Mouse (Mus musculus): Measurements from ENCODE around the gene Phf23. TPM values are rescaled to one million over a fixed set of nuclear protein-coding genes. Genes with fewer than 3 reads are reported as not detected.
"Not testable (repeated sequence)": the region's sequence is repeated elsewhere in the genome, so short reads cannot be mapped to it uniquely, and the experiment has no call there.

The Phf23 gene
- polyA plus RNA-seq, 1 experiment from 2014 or later: 53.4 TPM

- peaks cover 11% of the 10 kb centered on the region for H3K36me3 ChIP-seq (ENCODE audit: control insufficient read depth, insufficient read depth, low read length)
- H3K27me3 ChIP-seq (ENCODE audit: control insufficient read depth, insufficient read depth, low read length); ATAC-seq (ENCODE audit: low FRiP score); H3K4me2 ChIP-seq; H3K27ac ChIP-seq (ENCODE audit: low read depth, low read length); H3K4me3 ChIP-seq (ENCODE audit: low read depth, low read length); H3K9ac ChIP-seq (ENCODE audit: low read length); H3K9me3 ChIP-seq (ENCODE audit: control insufficient read depth, low read length); DNase-seq (ENCODE audit: low spot score, missing footprints): not testable (repeated sequence)
- peaks cover 42% of the 10 kb centered on the region for H3K4me1 ChIP-seq (ENCODE audit: control insufficient read depth, insufficient read depth, low read length)
- WGBS: 87% methylated on average over 2 of the region's 2 CpGs
Measured at GRCm38 (mm10) chr11:70016177-70016576, 20.6 kb downstream of the Phf23 start.

- H3K4me2 ChIP-seq: peak within 1 kb of the TSS; percentile 87
- no peak for ATAC-seq (ENCODE audit: low FRiP score)
- H3K4me3 ChIP-seq (ENCODE audit: low read depth, low read length): peak within 1 kb of the TSS; percentile 68
- no peak within 1 kb of the TSS; the same call in 1 of the 2 replicates for H3K27ac ChIP-seq (ENCODE audit: low read depth, low read length)
- H3K9ac ChIP-seq (ENCODE audit: low read length): peak within 1 kb of the TSS; percentile 88
- peaks cover 42% of the 10 kb centered on the region for H3K4me1 ChIP-seq (ENCODE audit: control insufficient read depth, insufficient read depth, low read length)
- peak; percentile 84 for DNase-seq (ENCODE audit: low spot score, missing footprints)
- 54% methylated on average over 3 of the region's 3 CpGs for WGBS
- no peaks in the 10 kb centered on the region for H3K9me3 ChIP-seq (ENCODE audit: control insufficient read depth, low read length)
- no peaks in the 10 kb centered on the region for H3K27me3 ChIP-seq (ENCODE audit: control insufficient read depth, insufficient read depth, low read length)
- H3K36me3 ChIP-seq (ENCODE audit: control insufficient read depth, insufficient read depth, low read length): peaks cover 6% of the 10 kb centered on the region
Measured at GRCm38 (mm10) chr11:70016669-70017068, 21.1 kb downstream of the Phf23 start, which contains the start of gene Dlg4. TSS of gene Dlg4 (plus strand) at chr11:70016942.

GRCm38 (mm10) chr11:70017199-70017767, 21.7 kb downstream of the Phf23 start:
- Histone ChIP-seq H3K27me3 (ENCODE audit: control insufficient read depth, insufficient read depth, low read length) (no peaks in the 10 kb centered on the region), H3K4me2 (peak overlapping the region; percentile 87), H3K9me3 (ENCODE audit: control insufficient read depth, low read length) (no peaks in the 10 kb centered on the region), H3K9ac (ENCODE audit: low read length) (peak overlapping the region; percentile 88), H3K27ac (ENCODE audit: low read depth, low read length) (no peak overlapping the region; the same call in 1 of the 2 replicates), H3K4me3 (ENCODE audit: low read depth, low read length) (peak overlapping the region; percentile 68), H3K36me3 (ENCODE audit: control insufficient read depth, insufficient read depth, low read length) (peaks cover 2% of the 10 kb centered on the region; the same call in 1 of the 2 replicates), H3K4me1 (ENCODE audit: control insufficient read depth, insufficient read depth, low read length) (peaks cover 46% of the 10 kb centered on the region)
- peak; percentile 82 for DNase-seq (ENCODE audit: low spot score, missing footprints)
- ATAC-seq (ENCODE audit: low FRiP score): no peak
- 35% methylated on average over 7 of the region's 7 CpGs for WGBS

GRCm38 (mm10) chr11:70018131-70018990, 22.8 kb downstream of the Phf23 start:
- peak overlapping the region; percentile 88 for H3K9ac ChIP-seq (ENCODE audit: low read length)
- H3K4me1 ChIP-seq (ENCODE audit: control insufficient read depth, insufficient read depth, low read length): peaks cover 55% of the 10 kb centered on the region
- H3K27ac ChIP-seq (ENCODE audit: low read depth, low read length): peak overlapping the region; percentile 79
- 1% methylated on average over 25 of the region's 25 CpGs for WGBS
- no peaks in the 10 kb centered on the region for H3K36me3 ChIP-seq (ENCODE audit: control insufficient read depth, insufficient read depth, low read length)
- peak overlapping the region; percentile 87 for H3K4me2 ChIP-seq
- no peak for ATAC-seq (ENCODE audit: low FRiP score)
- DNase-seq (ENCODE audit: low spot score, missing footprints): peak; percentile 98
- no peaks in the 10 kb centered on the region for H3K9me3 ChIP-seq (ENCODE audit: control insufficient read depth, low read length)
- H3K4me3 ChIP-seq (ENCODE audit: low read depth, low read length): peak overlapping the region; percentile 68
- no peaks in the 10 kb centered on the region for H3K27me3 ChIP-seq (ENCODE audit: control insufficient read depth, insufficient read depth, low read length)

DNA sequence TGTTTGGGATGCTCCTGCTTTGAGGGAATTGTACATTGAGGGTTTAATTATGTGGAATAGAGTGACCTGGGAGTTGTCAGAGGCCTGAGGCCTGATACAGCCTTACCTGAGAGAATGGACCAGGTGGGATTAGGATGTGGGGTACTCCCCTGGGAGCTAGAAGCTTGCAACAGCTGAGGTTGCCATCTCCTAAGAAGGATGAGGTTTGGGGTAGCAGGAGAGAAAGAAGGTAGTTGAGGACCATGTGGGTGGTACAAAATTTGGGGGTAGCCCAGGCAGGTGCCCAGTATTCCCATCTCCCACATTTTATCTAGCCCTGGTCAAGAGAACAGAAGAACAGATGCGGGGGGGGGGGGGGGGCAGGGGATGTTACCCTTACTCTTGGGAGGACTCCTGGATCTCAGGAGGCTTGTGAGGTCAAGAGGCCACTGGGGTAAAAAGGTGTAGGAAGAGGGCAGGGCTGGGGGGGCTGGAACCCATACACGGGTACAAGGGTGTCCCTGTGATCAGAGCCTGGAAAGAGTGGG, 24.0 kb downstream of the Phf23 start:
- H3K4me3 ChIP-seq (ENCODE audit: low read depth, low read length): peak overlapping the region; percentile 68
- H3K27ac ChIP-seq (ENCODE audit: low read depth, low read length): peak overlapping the region; percentile 79
- WGBS: 14% methylated on average over 2 of the region's 2 CpGs
- H3K27me3 ChIP-seq (ENCODE audit: control insufficient read depth, insufficient read depth, low read length): no peaks in the 10 kb centered on the region
- peak overlapping the region; percentile 88 for H3K9ac ChIP-seq (ENCODE audit: low read length)
- no peak for ATAC-seq (ENCODE audit: low FRiP score)
- peak; percentile 81 for DNase-seq (ENCODE audit: low spot score, missing footprints)
- H3K4me2 ChIP-seq: peak overlapping the region; percentile 87
- H3K36me3 ChIP-seq (ENCODE audit: control insufficient read depth, insufficient read depth, low read length): no peaks in the 10 kb centered on the region
- H3K9me3 ChIP-seq (ENCODE audit: control insufficient read depth, low read length): no peaks in the 10 kb centered on the region
- peaks cover 60% of the 10 kb centered on the region for H3K4me1 ChIP-seq (ENCODE audit: control insufficient read depth, insufficient read depth, low read length)

GRCm38 (mm10) chr11:70020022-70020631, 24.6 kb downstream of the Phf23 start:
- H3K4me1 ChIP-seq (ENCODE audit: control insufficient read depth, insufficient read depth, low read length): peaks cover 57% of the 10 kb centered on the region
- H3K27me3 ChIP-seq (ENCODE audit: control insufficient read depth, insufficient read depth, low read length): no peaks in the 10 kb centered on the region
- H3K27ac ChIP-seq (ENCODE audit: low read depth, low read length): peak overlapping the region; percentile 69
- H3K9me3 ChIP-seq (ENCODE audit: control insufficient read depth, low read length): no peaks in the 10 kb centered on the region
- H3K4me2 ChIP-seq: peak overlapping the region; percentile 87
- DNase-seq (ENCODE audit: low spot score, missing footprints): peak; percentile 83
- H3K9ac ChIP-seq (ENCODE audit: low read length): peak overlapping the region; percentile 40; the same call in 1 of the 2 replicates
- H3K36me3 ChIP-seq (ENCODE audit: control insufficient read depth, insufficient read depth, low read length): no peaks in the 10 kb centered on the region
- WGBS: 12% methylated on average over 7 of the region's 8 CpGs
- ATAC-seq (ENCODE audit: low FRiP score): no peak
- H3K4me3 ChIP-seq (ENCODE audit: low read depth, low read length): peak overlapping the region; percentile 38

GRCm38 (mm10) chr11:70020731-70021263, 25.2 kb downstream of the Phf23 start:
- H3K27me3 ChIP-seq (ENCODE audit: control insufficient read depth, insufficient read depth, low read length): no peaks in the 10 kb centered on the region
- under 1% methylated on average over 8 of the region's 8 CpGs for WGBS
- H3K9me3 ChIP-seq (ENCODE audit: control insufficient read depth, low read length): no peaks in the 10 kb centered on the region
- peak; percentile 80 for ATAC-seq (ENCODE audit: low FRiP score)
- no peaks in the 10 kb centered on the region for H3K36me3 ChIP-seq (ENCODE audit: control insufficient read depth, insufficient read depth, low read length)
- peaks cover 60% of the 10 kb centered on the region for H3K4me1 ChIP-seq (ENCODE audit: control insufficient read depth, insufficient read depth, low read length)
- peak overlapping the region; percentile 40; the same call in 1 of the 2 replicates for H3K9ac ChIP-seq (ENCODE audit: low read length)
- peak overlapping the region; percentile 38 for H3K4me3 ChIP-seq (ENCODE audit: low read depth, low read length)
- peak; percentile 97 for DNase-seq (ENCODE audit: low spot score, missing footprints)
- peak overlapping the region; percentile 87 for H3K4me2 ChIP-seq
- peak overlapping the region; percentile 69 for H3K27ac ChIP-seq (ENCODE audit: low read depth, low read length)

- peaks cover 67% of the 10 kb centered on the region for H3K4me1 ChIP-seq (ENCODE audit: control insufficient read depth, insufficient read depth, low read length)
- H3K4me3 ChIP-seq (ENCODE audit: low read depth, low read length): peak overlapping the region; percentile 38
- peak; percentile 100 for DNase-seq (ENCODE audit: low spot score, missing footprints)
- peak overlapping the region; percentile 40; the same call in 1 of the 2 replicates for H3K9ac ChIP-seq (ENCODE audit: low read length)
- no peaks in the 10 kb centered on the region for H3K36me3 ChIP-seq (ENCODE audit: control insufficient read depth, insufficient read depth, low read length)
- WGBS: 1% methylated on average over 40 of the region's 40 CpGs
- H3K4me2 ChIP-seq: peak overlapping the region; percentile 87
- peak; percentile 86 for ATAC-seq (ENCODE audit: low FRiP score)
- H3K27ac ChIP-seq (ENCODE audit: low read depth, low read length): peak overlapping the region; percentile 69
- H3K27me3 ChIP-seq (ENCODE audit: control insufficient read depth, insufficient read depth, low read length): no peaks in the 10 kb centered on the region
- H3K9me3 ChIP-seq (ENCODE audit: control insufficient read depth, low read length): no peaks in the 10 kb centered on the region
Measured at GRCm38 (mm10) chr11:70021264-70022132, 25.9 kb downstream of the Phf23 start.

All from midbrain, embryonic 11.5 days (tissue).